Mouse (Mus musculus) CD4-positive helper T cell, adult 2 months (primary cell): ENCODE measurements at regions not wholly inside any gene's neighbourhood (a gene's known extent, or its start where the extent isn't known, plus 50 kb on each side); places are given as distances from the start of the nearest gene placed in this dataset.

ENCODE experiments used
- DNase-seq: peaks from one replicate; pipeline ENCODE4 v3.0.0-alpha.2; 2012; ENCODE audit warnings: low read depth, missing footprints, low spot score

DNA sequence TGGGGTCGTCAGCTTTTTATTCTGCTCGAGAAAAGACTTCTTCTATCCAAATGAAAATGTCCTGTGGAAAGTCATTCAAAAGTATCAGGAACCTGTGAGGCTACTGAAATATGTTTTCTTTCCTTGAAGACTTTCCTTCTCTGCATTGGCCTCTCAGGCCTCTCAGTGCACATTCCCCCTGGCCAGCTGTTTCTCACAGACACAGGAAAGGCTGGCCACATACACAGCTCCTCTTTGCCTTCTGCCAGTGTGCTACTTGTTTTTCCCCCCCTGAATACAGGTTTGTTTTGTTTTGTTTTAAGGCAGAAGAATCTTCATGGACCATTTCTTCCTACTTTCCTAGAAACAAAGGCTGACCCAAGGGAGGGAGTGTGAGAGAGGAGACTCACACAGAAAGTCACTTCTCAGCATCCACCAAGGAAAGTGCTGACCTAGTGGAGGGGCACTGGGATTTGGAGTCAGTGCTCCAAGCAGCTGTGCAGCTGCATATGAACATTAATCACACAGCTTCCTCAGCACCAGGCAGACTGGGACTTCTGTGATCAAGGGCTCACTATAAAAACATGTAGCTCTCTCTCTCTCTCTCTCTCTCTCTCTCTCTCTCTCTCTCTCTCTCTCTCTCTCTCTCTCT, 324.0 kb downstream of the Etaa1 start:
- no peak for DNase-seq

DNA sequence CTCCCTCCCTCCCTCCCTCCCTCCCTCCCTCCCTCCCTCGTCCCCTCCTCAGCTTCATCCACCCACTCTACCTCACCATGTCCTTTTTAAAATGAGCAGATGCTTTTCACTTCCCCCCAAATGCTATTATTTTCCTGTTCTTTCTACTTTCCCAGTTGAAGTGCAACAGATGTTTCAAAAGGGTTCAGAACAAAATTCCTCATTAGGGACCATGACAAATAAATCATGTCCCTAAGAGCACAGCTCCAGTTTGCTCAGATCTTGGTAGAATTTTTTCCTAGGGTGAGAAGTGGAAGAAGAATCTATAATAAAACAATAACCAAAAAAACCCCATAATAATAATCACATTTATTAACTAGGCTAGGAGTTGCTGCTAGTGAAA, 323.5 kb downstream of the Etaa1 start:
- DNase-seq: no peak

DNA sequence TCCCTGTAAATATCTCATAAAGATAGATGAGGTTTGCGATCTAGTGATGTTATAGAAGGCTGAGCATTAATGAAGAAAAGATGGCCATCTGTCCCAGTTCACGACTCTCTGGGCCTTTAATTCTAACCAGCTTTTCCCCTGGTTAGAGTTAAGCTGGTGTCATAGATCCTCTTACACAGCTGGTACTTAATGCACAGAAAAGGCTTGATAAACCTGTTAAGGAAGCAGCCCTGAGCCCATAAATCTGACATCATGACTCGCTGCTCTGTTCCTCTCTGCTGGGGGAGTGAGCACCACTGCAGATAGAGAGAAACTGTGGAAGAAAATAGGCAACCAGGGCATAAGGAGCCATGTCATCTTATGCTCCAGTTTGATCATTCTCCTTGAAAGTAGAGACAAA, 316.5 kb downstream of the Etaa1 start:
- no peak for DNase-seq

DNA sequence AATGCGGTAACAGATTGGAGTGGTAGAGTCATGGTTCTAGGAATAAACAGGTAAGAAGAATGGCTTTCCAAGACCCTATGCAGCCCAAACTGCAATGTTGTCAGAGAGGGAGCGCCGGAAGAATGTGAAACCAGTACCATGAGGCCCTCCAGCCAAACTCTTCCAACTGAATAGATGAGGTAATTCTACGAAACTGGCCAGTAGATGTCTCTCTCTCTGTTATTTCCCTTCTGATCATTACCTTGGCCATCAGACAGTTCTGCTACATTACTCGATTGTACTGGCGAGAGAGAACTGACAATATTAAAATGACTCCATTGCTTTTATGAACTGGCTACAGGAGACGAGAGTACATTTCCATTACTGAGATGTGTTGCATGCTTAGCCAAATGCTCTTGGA, 313.8 kb downstream of the Etaa1 start:
- DNase-seq: no peak

DNA sequence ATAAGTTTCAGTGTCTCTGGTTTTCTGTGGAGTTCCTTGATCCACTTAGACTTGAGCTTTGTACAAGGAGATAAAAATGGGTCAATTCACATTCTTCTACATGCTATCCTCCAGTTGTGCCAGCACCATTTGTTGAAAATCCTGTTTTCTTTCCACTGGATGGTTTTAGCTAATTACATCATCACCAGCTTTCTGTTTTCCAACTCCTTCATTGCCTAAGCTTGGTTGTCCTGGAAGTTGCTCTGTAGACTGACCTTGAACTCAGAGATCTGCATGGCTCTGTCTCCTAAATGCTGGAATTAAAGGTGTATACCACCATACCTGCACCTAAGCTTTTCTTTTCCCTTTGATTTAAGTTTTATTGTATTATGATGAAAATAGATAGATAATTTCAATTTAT, 306.2 kb downstream of the Etaa1 start:
- no peak for DNase-seq

DNA sequence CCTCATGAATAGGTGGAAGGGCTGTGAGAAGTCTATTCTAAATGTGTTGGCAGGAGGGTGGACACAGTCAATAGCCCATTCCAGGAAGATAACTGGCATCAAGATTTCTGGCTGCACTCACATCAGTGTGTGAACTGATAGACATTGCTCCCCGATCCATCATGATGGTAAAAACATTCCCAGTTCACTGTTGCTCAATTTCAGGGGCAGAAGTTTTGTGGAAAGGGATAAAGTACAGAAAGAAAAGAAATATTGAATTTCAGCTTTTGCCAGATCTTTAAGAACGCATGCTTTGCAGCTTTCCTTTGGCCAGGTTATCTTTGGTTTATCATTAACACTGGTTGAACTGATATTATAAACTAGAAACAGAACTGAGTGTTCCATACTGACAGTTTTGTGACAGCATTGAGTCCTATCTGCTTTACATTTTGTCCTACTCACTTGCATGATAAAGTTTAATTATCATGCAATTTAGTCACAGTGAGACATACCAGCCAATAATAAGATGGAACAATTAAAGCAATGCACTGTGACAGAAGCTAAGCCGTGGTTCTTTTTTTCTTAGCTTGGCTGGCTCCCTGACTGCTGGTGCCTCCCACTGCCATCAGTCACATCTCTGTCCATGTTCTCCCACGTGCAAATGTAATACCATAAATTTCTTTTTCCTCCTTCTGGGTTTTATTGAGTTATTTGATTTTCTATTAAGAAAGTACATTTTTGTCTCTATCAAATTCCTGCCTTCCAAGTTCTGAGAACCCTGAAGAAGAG, 302.1 kb downstream of the Etaa1 start:
- no peak for DNase-seq

DNA sequence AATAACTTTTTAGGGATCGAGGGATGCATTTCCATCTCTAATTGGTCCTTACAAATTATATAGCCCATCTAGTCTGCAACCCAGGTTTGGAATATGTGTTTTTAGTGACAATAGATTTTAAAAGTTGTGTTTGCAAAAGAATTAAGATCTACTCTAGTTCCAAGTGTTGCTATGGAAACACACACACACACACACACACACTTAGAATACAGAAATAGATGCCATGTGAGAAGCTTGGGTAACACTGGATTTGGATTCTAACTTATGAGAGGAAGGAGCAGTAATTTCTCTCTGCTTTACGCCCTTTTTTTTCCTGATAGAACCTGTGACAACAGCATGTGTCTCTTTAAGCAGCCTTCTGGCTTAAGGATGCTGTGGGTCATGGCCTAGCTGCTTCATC, 297.8 kb downstream of the Etaa1 start:
- no peak for DNase-seq

DNA sequence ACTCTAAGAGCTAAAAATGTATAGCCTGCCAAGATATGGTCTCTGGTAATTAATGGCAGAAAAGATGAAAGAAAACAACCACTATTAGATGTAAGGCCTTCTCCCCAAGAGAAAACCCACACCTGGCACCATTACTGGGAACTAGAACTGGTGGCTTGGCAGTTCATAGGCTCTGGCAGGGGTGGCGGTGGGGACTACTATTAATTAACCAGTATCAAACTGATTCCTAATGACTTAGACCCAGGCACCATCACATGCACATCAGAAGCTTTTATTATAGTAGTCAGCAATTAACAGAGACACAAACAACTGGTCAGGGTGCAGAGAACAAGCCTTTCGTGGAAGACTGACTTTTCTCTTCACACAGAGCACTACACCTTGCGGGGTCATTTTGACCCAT, 296.0 kb downstream of the Etaa1 start:
- DNase-seq: no peak

DNA sequence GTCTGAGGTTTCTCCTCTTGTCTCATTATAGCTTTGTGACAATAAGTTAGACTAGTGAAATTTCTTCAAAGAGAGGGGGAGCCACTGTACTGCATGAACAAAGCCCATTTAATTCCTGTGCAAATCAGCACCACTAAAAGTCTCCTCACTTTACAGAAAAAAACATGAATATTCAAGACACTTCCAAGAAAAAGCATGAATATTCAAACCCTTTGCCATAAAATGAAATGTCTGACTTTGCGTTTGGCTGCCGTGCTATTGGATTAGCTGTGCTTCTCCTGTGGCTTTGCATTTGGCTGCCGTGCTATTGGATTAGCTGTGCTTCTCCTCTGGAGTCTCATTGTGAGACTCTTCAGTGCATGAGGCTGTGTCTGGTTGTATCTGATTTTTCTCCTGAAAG, 295.4 kb downstream of the Etaa1 start:
- no peak for DNase-seq

DNA sequence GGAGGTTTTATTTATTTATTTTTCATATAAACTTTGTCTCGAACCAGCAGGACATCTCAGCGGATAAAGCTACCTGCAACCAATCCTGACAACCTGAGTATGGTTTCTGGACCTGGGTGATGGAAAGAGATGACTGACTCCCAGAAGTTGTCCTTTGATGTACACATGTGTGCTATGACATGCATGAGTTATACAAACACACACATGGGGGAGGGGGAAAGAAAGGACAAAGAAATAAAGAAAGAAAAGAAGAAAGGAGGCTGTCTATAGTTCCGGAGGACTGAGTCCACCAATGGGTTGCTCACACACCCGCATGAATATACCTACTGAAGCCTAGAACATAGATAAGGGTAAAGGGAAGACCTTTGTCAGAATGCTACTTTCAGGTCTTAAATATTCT, 295.0 kb downstream of the Etaa1 start:
- no peak for DNase-seq

DNA sequence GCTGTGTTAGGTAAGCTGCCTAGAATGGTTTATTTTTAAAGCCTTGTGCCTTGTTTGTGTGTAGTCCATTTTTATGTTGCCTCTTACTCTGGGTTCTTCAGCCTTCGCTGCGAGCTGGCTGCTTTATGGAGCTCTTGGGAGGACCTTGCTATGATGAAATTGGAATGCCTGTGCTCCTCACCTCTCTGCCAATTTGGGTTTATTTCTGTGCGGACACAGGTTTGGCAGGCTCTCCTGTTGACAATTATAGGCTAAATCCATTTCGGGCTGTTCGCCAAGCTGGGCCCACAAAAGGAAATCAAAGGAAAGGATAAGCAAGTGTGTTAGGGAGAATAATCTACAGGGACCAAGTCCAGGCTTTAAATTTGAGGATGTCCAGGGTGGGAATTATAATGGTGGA, 289.8 kb downstream of the Etaa1 start:
- no peak for DNase-seq

DNA sequence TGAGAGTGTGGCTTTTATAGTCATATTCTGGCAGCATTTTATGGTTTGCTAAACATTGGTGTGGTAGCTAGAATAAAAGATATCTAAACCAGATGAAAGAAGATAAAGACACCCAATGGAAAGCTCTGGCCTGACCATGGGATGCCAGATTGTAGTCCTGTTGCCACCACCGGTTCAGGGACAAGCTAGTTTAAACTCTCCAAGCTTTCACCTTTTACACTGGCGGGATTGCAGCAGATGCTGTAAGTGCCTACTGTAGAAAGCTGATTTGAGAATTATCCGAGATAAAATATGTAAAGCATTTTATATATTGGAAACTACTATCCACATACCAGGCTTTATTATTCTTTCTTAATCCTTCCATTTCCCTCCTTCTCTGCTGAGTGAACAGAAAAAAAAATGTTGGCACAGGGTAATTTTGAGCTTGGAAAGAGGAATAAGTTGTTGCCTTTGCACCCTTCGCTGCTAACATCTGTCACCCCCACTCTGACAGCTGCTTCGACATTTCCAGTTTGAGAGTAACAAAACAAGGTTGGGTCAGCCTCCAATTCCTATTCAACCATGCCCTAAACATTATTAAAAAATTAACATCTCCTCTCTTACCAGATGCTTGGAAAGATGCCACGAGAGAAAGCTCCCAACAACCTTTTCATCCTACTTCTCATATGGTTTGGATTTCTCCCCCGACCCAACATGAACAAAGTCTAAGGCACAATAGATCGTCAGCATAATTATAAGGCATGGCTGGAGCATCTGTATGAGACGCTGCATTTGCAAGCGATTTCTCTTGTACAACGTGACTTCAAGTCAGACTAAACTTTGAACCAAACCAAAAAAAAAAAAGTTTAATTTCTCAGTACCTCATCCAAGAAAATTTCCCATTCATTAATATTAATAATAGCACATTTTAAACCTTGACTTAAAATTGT, 287.8 kb downstream of the Etaa1 start:
- no peak for DNase-seq

DNA sequence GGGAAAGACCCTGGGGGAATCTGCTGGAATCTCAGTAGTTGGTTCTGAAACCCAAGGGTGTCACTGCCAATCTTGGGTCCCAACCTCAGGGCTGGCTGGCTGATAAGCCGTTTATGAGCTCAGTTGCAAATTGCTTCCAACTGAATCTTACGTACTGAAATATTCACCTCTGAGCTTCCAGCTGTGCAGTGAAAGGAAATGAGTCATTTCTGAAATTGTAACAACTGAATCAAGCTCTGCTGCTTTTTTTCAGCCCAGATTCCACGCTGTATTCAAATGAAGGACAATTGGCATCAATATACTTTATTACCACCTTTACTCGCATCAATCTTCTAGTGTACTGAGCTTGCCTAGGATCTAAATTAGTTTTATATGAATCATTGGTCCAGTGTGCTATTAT, 272.7 kb downstream of the Etaa1 start:
- DNase-seq: no peak

DNA sequence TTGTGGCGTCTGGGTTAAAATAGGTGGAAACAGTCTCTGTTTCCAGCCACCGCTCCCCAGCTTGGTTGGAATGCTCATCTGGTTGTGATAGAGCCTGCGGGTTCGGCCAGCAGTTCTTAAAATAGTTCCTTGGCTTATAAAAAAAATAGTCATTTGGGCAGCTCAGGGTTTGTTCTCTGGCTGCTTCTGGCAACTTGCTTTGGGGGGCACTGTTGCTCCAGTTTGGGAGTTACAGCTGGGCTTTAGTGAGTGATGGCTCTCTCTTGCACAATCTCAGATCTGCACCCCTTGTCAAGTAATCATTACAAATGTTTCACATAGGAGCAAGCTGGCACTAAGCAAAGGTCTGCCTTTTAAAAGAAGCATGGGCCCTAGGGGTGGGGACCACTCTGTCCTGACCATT, 268.0 kb downstream of the Etaa1 start:
- DNase-seq: no peak

DNA sequence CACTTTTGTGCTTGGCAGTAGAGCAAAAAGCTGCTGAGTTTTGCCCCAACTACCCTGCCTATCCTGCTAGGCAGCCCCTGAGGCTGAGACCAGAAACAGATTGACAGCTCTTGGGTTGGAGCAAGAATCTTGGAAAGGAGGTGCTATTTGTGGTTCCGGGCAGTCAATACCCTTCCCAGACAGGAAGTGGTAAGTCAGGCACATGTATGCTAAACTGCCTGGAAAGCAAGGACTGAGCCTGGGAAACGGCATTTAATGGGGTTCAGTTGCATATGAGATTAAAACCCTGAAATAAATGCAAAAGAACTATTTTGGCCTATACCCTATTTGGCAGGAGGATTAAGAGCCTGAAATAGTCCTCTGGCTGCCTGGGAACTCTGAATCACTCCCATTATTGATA, 266.9 kb downstream of the Etaa1 start:
- DNase-seq: no peak

DNA sequence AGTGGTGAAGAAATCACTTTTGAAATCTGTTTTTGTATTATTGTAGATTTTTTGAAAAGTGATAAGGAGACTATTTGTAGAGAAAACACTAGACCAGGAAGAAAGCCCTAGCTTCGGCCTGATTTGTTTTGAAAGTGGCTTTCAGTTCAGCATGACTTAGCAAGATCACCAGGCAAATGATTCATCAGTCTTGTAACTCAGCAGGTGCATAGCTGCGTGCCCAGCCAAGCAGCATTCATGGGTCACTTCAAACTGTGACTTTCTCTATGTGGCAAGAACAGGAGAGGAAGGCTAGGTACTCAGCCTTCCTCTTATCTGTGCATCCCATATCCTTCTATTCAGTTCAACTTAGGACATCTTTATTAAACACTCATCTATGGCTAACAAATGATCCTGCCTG, 259.5 kb downstream of the Etaa1 start:
- DNase-seq: no peak

DNA sequence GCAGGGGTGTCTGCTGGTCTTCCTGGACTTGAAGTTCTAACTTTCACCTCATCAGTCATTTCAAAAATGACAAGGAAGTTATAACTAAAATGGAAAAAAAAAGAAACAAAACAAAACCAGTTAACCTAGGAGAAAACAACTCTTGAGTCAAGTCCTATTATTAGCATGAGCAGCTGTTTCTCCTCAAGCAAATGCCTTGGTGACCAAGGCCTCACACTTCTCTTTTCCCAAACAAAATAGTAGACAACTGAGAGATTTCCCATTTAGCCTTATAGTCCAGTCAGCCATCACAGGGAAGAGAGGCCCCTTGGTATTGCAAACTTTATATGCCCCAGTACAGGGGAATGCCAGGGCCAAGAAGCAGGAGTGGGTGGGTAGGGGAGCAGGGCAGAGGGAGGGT, 244.9 kb downstream of the Etaa1 start:
- DNase-seq: no peak

DNA sequence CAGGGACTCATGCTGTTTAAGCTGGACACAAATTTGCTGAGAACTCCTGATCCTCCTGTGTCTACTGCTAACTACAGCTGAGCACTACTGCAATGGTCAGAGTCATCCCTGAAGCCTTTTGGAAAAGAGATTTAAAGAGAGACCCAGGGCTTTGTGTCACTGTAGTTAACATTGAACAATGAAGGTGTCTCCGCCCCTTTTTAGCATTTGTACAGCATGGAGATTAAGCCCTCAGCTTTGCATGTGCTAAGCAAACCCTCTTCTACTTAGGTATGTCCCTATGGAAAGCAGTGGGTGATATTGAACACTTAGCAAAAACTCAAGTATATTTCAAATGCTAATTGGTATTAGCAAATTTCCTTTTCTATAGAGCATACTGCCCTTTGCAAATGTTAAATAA, 231.6 kb downstream of the Etaa1 start:
- DNase-seq: no peak

DNA sequence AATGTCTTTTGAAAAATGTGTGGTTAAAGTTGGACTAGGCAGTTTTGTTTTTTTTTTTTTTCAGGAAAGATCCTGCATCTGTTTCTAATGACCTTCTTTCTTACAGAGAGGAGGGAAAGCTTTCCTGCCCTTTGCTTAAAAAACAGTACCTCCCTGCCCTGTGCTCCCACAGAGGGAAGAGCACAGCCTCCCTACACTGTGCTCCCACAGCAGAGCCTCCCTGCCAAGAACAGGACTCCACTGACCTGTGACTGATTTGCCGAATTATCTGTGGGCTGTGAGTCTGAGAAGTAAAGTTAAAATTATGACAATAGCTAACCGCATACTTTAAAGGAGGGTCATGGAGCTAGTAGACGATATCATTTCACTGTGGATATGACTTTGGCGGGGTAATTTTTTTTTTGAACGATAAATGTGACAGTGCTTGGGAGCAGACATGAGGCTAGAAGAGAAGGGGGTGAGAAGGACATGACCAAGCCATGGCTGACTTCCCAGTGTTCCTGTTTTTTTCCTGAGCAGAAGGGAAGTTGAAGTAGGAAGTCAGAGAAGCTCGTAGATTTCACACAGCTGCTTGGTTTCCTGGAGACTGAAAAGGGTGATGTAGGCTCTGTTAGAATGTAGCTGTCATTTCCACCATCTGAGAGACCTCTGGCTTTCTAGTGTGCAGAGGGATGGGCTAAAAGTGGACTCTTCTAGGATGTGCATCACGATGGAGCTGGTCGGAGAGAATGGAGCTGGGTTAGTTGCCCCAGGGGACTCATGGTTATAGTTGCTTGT, 226.2 kb downstream of the Etaa1 start:
- no peak for DNase-seq

DNA sequence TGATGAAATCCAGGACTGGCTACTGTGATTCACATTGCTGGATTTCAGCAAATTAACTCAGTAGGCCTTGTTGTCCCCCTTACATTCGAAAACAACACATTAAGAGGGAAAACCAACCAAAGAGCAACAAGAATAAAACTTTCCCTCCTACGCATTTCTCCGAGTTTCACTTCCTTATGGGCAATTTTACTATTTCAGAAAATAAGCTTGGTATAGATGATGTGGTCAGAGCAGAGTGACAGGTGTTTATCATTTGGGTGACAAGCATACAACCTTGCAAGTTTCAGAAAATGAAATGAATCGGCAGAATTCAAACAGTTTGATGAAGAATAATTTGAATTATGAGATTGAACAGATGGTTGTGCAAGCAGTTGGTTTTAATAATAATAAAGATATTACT, 220.6 kb downstream of the Etaa1 start:
- no peak for DNase-seq

DNA sequence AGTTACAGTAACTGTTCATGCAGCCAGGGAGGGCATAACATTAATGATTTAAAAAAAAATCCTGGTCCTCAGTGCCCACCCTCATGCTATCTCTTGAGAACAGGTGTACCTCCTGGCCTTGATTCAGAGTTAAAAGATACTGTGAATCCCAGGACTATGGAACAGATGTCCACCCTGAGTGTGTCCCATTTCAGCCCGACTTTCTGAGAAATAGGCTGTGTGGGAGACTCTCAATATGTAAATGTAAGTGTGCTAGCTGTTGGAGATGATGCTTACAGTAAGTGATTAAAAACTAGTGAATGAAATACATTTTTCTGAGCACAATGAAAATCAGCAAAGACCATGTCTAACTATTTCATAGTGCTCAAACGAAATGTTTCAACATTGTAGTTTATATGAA, 219.2 kb downstream of the Etaa1 start:
- DNase-seq: no peak

DNA sequence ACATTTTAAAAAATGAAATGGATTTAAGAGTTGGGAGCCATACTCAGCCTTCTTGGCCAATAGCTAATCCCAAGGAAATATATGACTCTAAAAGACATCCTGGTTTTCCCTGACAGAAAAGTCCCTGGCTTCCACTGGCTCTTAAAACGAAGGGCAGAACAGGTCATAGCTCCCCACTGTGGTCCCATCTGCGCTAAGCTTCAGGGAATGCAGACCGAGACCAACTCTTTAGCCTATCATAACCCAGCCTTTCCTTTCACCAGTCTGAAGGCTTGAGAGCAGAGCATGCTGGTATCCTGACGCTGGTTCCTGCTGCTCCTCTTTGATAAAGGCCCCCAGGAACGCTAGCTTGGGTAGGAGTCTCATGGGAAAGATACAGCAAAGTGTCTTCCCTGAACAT, 214.8 kb downstream of the Etaa1 start:
- no peak for DNase-seq
